Mouse (Mus musculus) ES-E14 (cell line): ENCODE data around the gene Psmd2. TPM values are rescaled to one million over a fixed set of nuclear protein-coding genes. Genes with fewer than 3 reads are reported as not detected.

Experiments used
- DNase-seq: peaks from one replicate; pipeline ENCODE4 v3.0.0-alpha.2; 2013; ENCODE audit warnings: low read depth, low spot score
- H3K27ac ChIP-seq: 2 replicates; pipeline ENCODE4 v1.5.1; 2012; ENCODE audit warnings: low read depth, mild to moderate bottlenecking, low read length, moderate library complexity, mixed read lengths; ENCODE audit not compliant: poor library complexity, insufficient read depth, severe bottlenecking
- H3K36me3 ChIP-seq: 2 replicates; pipeline ENCODE4 v1.6.1; 2012; ENCODE audit warnings: mild to moderate bottlenecking, low read length, moderate library complexity, mixed read lengths; ENCODE audit not compliant: control insufficient read depth, poor library complexity, insufficient read depth, severe bottlenecking
- H3K4me1 ChIP-seq, 2 experiments: fragments of 150-350 bp in 1 of 2; sonication (generic) in 1 of 2; 2 replicates each; pipeline ENCODE4 v1.6.1; 2012; ENCODE audit warnings: low read length in 2 of 2, mild to moderate bottlenecking in 1 of 2, mixed read lengths in 1 of 2; ENCODE audit not compliant: control insufficient read depth in 2 of 2, insufficient read depth in 2 of 2, poor library complexity in 1 of 2
- H3K4me3 ChIP-seq, 2 experiments: fragments of 150-350 bp in 1 of 2; sonication (generic) in 1 of 2; 2 replicates each; pipeline ENCODE4 v1.5.1; 2012; ENCODE audit warnings: low read length in 2 of 2, low read depth in 1 of 2, mild to moderate bottlenecking in 1 of 2, mixed read lengths in 1 of 2; ENCODE audit not compliant: insufficient read depth in 1 of 2, poor library complexity in 1 of 2, severe bottlenecking in 1 of 2
- H3K9ac ChIP-seq: 2 replicates; pipeline ENCODE4 v1.6.1; 2012; ENCODE audit warnings: low read depth, mild to moderate bottlenecking, low read length, mixed read lengths; ENCODE audit not compliant: poor library complexity, insufficient read depth, severe bottlenecking
- H3K9me3 ChIP-seq: fragments of 150-350 bp; sonication (generic); 2 replicates; pipeline ENCODE4 v1.6.1; 2012; ENCODE audit warnings: low read depth, mild to moderate bottlenecking, low read length; ENCODE audit not compliant: control insufficient read depth, insufficient read depth
- CHD2 ChIP-seq: IDR thresholded peaks from 2 replicates; pipeline ENCODE4 v1.6.1; 2014; ENCODE audit warnings: mild to moderate bottlenecking, low read depth, low read length, inconsistent platforms
- HCFC1 ChIP-seq: IDR thresholded peaks from 2 replicates; pipeline ENCODE4 v1.6.1; 2012; ENCODE audit warnings: low read length, inconsistent platforms, borderline replicate concordance; ENCODE audit not compliant: insufficient read depth
- MAFK ChIP-seq: IDR thresholded peaks from 2 replicates; pipeline ENCODE4 v1.6.1; 2014; ENCODE audit warnings: mild to moderate bottlenecking, low read depth, low read length, inconsistent platforms; ENCODE audit not compliant: insufficient read depth
- ZC3H11A ChIP-seq: IDR thresholded peaks from 2 replicates; pipeline ENCODE4 v1.6.1; 2012; ENCODE audit warnings: low read depth, mild to moderate bottlenecking, inconsistent platforms, low read length, borderline replicate concordance
- ZNF384 ChIP-seq: IDR thresholded peaks from 2 replicates; pipeline ENCODE4 v1.6.1; 2012; ENCODE audit warnings: low read depth, low read length, inconsistent platforms
- in situ Hi-C, 2 experiments: fragments of 600-800 bp; cut with MboI; formaldehyde crosslinking; loops; one replicate each; pipeline ENCODE4 v1.15.1; 2025; ENCODE audit warnings: low sequenced_read_pairs in 2 of 2, inconsistent platforms in 1 of 2; ENCODE audit not compliant: unreplicated experiment in 2 of 2
- total RNA-seq: library from RNA; depleted of rRNA; stranded (reverse); fragments of 300-350 nt; gene quantifications from 2 replicates; pipeline ENCODE4 v1.2.3, GENCODE M21; 2012

Gene Psmd2
- total RNA-seq, 1 experiment: 302 TPM

DNA sequence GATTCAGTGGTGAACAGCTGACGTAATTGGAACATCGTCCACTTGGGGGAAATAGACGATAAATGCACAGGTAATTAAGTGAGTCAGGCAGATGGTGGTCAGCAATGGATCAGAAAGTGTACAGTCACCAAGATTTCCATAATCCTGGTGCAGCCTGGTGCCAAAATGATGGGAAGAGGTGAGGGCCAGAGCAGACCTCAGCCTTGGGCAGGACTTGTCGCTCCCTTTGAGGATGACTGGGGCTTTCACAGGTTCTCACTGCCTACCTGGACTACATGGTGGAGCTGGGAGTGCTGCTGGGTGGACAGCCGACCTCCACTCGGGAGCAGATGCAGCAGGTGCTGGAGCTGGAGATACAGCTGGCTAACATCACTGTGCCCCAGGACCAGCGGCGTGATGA is 14.0 kb upstream of the Psmd2 start:
- in situ Hi-C loops: no loop called here
- no peaks in the 10 kb centered on the region for H3K4me1 ChIP-seq
- H3K4me3 ChIP-seq: no peak overlapping the region
- TF ChIP-seq CHD2 (no peak), HCFC1 (no peak), MAFK (no peak), ZNF384 (no peak), ZC3H11A (no peak)
- H3K9ac ChIP-seq: no peak overlapping the region
- DNase-seq: no peak
- no peaks in the 10 kb centered on the region for H3K9me3 ChIP-seq
- H3K27ac ChIP-seq: no peak overlapping the region
- no peaks in the 10 kb centered on the region; the same call in 1 of the 2 replicates for H3K36me3 ChIP-seq

DNA sequence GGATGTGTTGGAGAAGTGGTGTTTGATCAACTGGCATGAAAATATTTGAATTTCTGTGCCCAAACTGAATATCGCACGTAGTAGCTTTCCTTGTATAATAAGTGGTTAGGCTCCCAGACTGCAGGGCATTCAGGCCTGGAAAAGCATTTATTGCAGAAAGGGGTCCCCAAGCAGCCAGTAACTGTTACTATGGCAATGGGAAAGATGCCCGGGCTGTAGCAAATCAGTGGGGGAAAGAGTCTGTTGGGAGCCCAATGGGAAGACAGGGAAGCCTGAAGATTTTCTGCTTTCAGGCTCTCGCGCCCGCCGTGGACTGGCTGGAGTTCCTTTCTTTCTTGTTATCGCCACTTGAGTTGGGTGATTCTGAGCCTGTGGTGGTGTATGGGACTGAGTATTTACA is 13.1 kb upstream of the Psmd2 start:
- in situ Hi-C loops: no loop called here
- DNase-seq: no peak
- TF ChIP-seq HCFC1 (no peak), CHD2 (no peak), MAFK (no peak), ZNF384 (no peak), ZC3H11A (no peak)
- no peak overlapping the region for H3K27ac ChIP-seq
- H3K36me3 ChIP-seq: no peaks in the 10 kb centered on the region
- H3K4me1 ChIP-seq: no peaks in the 10 kb centered on the region
- H3K4me3 ChIP-seq: no peak overlapping the region
- no peaks in the 10 kb centered on the region for H3K9me3 ChIP-seq
- no peak overlapping the region for H3K9ac ChIP-seq

DNA sequence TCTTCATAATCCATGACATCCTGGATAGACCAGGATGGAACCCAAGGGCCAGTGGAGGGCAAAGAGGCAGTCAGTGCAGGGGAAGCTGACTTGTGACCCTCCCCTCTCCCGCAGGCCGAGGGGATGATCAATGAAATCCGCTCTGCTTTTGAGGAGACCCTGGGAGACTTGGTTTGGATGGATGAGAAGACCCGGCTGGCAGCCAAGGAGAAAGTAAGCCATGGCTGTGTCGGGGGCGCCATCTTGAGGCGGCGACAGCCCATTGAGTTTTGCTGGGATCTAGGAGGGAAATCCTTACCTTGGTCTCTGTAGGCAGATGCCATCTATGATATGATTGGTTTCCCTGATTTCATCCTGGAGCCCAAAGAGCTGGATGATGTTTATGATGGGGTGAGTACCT is 9.3 kb upstream of the Psmd2 start:
- DNase-seq: no peak
- in situ Hi-C loops: loop anchor here in 1 of 2 experiments (10.0 kb wide), 1 partner anchor 137 kb away; no protein-coding TSS in a partner anchor

DNA sequence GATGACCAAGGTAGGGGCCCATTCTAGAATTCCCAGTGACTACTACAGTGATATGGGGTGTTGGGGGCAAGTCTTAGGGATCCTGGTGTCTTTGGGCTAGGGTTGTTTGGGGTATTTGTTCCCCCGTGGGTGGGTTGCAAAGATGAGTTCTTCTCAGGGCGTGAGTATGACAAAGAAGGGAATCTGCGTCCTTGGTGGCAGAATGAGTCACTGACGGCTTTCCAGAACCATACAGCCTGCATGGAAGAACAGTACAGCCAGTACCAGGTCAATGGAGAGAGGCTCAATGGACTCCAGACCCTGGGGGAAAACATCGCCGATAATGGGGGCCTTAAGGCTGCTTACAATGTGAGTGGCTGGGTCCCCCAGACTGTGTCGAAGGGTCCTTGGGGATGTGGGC is 7.5 kb upstream of the Psmd2 start:
- H3K9ac ChIP-seq: no peak overlapping the region
- in situ Hi-C loops: loop anchor here in 1 of 2 experiments (10.0 kb wide), 1 partner anchor 139 kb away; no protein-coding TSS in a partner anchor
- TF ChIP-seq ZC3H11A (no peak), CHD2 (no peak), ZNF384 (no peak), MAFK (no peak), HCFC1 (no peak)

More for the DNA sequence above, 9.3 kb upstream of the Psmd2 start:
- H3K9ac ChIP-seq: no peak overlapping the region
- no peaks in the 10 kb centered on the region for H3K9me3 ChIP-seq
- H3K27ac ChIP-seq: no peak overlapping the region
- H3K4me3 ChIP-seq: no peak overlapping the region
- no peaks in the 10 kb centered on the region for H3K36me3 ChIP-seq
- TF ChIP-seq ZNF384: no peak
- TF ChIP-seq HCFC1: no peak
- TF ChIP-seq CHD2: no peak
- no peak for TF ChIP-seq ZC3H11A
- TF ChIP-seq MAFK: no peak
- H3K4me1 ChIP-seq: no peaks in the 10 kb centered on the region

DNA sequence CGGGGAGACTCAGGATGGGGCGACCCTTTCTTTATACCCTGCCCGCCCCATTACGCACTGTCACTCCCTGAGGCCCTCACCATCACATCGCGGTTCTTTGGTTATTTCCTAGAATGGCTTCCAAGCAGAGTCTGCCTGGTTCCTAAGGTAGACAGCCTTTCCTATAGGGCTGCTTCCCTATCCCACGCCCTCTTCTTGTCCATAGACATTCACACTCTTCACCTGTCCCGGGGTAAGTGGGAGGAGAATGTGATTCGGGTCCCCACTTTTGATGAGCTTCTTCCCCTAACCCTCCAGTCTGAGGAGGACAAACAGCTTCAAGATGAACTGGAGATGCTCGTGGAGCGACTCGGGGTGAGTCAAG is 477 bp downstream of the Psmd2 start:
- H3K4me1 ChIP-seq: 0 out of 4 replicates have a peak, but pooled peaks cover 0 to 2% of the 10 kb centered on the region in 2 experiments

More for the DNA sequence above, 7.5 kb upstream of the Psmd2 start:
- no peak for DNase-seq
- Histone ChIP-seq H3K36me3 (no peaks in the 10 kb centered on the region), H3K4me3 (no peak overlapping the region), H3K4me1 (no peaks in the 10 kb centered on the region), H3K27ac (no peak overlapping the region), H3K9me3 (no peaks in the 10 kb centered on the region)

More for the DNA sequence above, 477 bp downstream of the Psmd2 start:
- H3K27ac ChIP-seq: peak overlapping the region; percentile 36; the same call in 1 of the 2 replicates
- TF ChIP-seq ZC3H11A: no peak
- no peak for DNase-seq
- H3K9ac ChIP-seq: peak overlapping the region; percentile 98
- no peaks in the 10 kb centered on the region for H3K9me3 ChIP-seq
- H3K36me3 ChIP-seq: peaks cover 20% of the 10 kb centered on the region
- peak overlapping the region; percentile 74 to 97 for H3K4me3 ChIP-seq
- in situ Hi-C loops: no loop called here
